Mouse (Mus musculus) ES-E14 (cell line): ENCODE results near the gene Pi4k2b.

Source experiments
- CHD2 ChIP-seq: IDR thresholded peaks from 2 replicates; pipeline ENCODE4 v1.6.1; 2014; ENCODE audit warnings: mild to moderate bottlenecking, low read depth, low read length, inconsistent platforms
- HCFC1 ChIP-seq: IDR thresholded peaks from 2 replicates; pipeline ENCODE4 v1.6.1; 2012; ENCODE audit warnings: low read length, inconsistent platforms, borderline replicate concordance; ENCODE audit not compliant: insufficient read depth
- MAFK ChIP-seq: IDR thresholded peaks from 2 replicates; pipeline ENCODE4 v1.6.1; 2014; ENCODE audit warnings: mild to moderate bottlenecking, low read depth, low read length, inconsistent platforms; ENCODE audit not compliant: insufficient read depth
- ZC3H11A ChIP-seq: IDR thresholded peaks from 2 replicates; pipeline ENCODE4 v1.6.1; 2012; ENCODE audit warnings: low read depth, mild to moderate bottlenecking, inconsistent platforms, low read length, borderline replicate concordance
- ZNF384 ChIP-seq: IDR thresholded peaks from 2 replicates; pipeline ENCODE4 v1.6.1; 2012; ENCODE audit warnings: low read depth, low read length, inconsistent platforms

- TF ChIP-seq ZC3H11A = no peak
- no peak for TF ChIP-seq CHD2
- no peak for TF ChIP-seq MAFK
- TF ChIP-seq HCFC1 = no peak
- TF ChIP-seq ZNF384 = no peak; the same call in 1 of the 2 replicates
Measured at GRCm38 (mm10) chr5:52811056-52811455, 69.7 kb downstream of the Pi4k2b start.
